Mouse (Mus musculus): ENCODE results near the gene Ephb1.

Ephb1 gene

DNA sequence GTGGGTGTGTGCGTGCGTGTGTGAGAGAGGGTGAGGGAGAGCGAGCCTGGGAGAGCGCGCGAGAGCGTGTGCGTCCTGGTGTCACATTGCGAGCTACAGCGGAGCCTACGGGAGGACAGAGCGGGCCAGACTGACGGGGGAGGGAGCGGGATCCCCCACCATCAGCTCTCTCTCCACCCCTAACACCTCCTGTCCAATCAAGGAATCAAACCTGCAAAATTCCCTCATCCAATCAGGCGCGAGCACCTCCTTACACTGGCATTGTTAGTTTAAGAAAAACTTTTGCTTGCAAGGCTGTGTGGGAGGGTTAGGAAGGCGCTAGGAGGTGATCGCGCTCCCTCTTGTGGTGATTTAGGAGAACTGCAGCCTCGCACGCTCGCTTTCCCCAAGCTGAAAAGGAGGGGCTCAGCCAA lies at the start of gene Ephb1:
Gene Ephb1, minus strand, starts transcription at position 133 of the 413 bp plus-strand sequence.
- DNase-seq (ENCODE audit: low spot score), result peak; percentile 89

DNA sequence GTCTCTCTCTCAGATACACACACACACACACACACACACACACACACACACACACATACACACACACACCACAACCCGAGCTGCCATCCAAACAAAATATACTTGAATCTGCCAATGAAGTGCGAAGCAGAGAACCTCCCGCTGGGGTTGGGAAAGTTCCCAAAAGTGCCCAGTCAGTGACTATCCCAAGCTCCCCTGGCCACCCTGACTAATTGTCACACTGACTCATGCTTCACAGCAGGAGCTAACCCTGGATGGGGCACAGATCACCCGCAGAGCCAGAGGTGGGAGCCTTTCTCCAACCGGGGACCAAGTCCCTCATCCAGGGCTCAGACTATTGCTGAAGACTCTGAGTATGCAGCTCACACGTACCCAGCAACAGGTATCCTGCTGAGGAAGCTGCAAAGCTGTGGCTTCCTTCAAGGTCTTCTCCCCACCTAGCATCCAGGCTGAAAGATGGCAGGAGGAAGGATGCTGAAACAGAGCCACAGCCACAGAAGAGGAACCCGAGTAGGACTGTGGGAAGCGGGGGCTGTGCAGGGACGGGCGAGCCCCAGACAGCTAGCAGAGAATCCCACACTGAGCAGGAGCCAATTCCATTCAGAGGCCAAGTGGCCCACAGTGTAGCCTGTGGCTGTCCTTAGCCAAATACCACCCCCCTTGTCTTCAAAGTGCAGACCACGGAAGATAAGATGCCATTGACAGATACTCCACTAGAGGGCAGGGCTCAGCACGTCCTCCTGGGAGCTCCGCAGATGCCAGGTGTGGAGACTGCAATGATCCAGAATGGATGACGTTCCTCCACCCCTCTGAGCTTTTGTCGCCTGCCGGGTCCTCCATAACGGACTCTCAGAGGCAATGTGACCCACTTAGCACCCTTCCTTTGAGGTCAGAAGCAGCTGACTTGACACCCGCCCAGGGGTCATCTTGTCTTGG lies 48.9 kb upstream of the Ephb1 start:
- peak; percentile 55 for DNase-seq (ENCODE audit: low spot score)

DNA sequence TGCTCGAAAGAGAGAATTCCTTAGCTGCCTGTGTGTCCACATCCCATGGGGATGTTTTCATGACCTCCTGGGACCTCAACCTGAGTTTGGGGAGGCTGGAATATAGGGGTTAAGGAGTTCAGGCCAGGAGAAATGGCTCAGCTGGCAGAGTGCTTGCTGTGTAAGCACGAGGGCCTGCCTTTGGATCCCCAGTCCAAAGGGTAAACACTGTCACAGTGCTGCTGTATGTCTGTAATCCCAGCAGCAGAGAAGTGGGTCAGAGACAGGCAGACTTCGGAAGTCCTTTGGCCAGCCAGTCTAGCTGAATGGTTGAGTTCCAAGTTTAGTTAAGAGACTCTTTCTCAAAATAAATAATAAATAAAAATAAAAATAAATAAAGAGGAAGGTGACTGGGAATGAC lies 48.2 kb upstream of the Ephb1 start:
- DNase-seq (ENCODE audit: low spot score), result no peak

DNA sequence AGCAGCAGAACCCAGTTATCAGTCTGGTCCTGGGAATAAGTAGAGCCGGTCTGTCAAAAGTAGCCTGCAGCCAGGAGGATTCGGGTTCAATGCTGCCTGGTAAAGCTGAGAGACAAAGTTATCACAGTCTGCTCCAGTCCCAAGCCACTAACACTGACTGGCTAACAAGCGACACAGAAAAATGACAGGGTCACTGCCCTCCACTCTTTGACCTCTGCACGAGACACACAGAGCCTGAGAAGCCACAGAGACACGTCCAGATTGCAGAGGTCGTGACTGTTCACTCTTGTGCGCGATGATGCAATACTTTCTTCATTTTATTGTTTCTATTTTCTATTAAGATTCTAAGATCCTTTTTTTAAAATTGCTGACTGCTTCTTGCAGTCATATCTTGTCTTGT lies 33.8 kb upstream of the Ephb1 start:
- DNase-seq (ENCODE audit: low spot score), result no peak

DNA sequence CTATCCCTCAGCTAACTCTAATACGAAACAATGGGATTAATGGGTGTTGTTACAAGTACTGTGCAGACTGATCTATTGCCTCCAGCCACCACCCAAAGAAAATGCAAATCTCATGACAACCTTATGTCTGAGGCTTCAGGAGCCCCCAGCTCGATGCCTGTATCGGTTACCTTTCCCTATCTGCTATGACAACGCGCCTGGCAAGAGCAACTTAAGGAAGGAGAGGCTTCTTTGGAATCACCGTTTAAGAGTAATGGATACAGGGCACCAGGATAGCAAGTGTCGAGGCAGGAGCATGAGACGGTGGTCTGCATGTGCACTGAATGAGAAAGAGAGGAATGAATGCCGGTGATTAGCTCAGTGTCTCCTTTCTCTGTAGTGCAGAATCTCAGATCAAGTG lies 32.3 kb upstream of the Ephb1 start:
- no peak for DNase-seq (ENCODE audit: low spot score)

DNA sequence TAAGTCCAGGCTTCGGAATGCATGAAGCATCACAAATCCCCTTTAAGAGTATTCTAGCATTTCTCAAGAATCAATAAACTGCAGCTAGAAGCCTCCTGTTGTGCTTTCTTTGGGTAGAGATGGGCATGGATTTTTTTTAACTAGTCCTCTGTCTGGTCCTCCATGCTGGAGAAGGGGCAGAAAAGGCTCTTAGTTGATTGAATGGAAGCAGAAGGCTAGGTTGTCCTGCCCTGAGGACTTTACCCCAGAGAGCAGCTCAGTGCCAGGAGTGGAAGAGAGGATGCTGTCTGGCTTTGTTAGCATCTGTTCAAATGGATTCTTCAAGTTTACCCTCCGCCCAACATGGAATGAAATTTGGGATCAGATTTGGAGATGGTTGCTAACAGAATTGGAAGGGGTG lies 25.7 kb upstream of the Ephb1 start:
- no peak for DNase-seq (ENCODE audit: low spot score)

DNA sequence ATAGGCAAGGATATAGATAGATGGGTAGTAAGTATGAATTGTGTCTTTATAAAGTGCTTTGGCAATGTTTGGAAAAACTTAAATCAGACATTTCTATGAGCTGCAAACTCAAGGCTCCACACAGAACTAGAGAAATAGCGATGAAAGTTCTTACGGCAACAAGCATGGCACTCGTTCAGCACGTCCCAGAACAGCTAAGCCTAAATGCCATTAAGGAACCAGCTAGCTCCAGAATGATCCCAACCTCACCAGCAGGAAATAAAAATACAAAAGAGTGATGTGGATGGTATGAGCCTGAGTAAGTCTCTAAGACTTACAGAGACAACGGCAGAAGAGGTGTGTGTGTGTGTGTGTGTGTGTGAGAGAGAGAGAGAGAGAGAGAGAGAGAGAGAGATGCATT lies 20.2 kb upstream of the Ephb1 start:
- DNase-seq (ENCODE audit: low spot score), result no peak

DNA sequence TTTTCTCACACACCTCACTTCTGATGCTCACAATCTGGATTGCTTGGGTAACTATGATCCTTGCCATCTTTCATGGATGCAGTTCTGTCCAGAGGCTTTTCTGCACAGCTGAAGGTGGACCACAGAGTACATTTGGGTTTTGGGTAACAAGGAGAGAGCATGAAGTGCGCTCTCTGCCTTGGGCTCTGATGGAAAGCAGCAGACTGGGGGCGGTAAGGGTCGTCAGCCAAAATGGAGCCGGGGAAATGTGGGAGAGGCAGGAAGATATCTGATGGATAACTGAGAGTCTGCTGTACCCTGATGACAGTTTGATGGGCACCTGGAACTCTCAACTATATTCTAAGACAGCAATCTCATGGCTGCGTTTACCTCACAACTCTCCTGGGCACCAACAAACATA lies 19.4 kb upstream of the Ephb1 start:
- no peak for DNase-seq (ENCODE audit: low spot score)

DNA sequence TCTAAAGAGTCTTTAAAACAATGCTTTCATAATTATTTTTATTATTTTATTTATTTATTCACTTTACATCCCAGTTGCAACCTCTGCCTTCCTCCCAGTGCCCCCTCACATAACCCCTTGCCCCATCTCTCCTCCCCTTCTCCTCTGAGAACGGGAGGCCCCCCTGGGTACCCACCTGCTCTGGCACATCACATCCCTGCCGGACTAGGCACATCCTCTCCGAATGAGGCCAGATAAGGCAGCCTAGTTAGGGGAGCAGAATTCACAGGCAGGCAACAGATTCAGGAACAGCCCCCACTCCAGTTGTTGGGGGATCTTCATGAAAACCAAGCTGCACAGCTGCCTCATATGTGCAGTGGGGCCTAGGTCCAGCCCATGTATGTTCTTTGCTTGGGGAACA lies 17.4 kb upstream of the Ephb1 start:
- no peak for DNase-seq (ENCODE audit: low spot score)

DNA sequence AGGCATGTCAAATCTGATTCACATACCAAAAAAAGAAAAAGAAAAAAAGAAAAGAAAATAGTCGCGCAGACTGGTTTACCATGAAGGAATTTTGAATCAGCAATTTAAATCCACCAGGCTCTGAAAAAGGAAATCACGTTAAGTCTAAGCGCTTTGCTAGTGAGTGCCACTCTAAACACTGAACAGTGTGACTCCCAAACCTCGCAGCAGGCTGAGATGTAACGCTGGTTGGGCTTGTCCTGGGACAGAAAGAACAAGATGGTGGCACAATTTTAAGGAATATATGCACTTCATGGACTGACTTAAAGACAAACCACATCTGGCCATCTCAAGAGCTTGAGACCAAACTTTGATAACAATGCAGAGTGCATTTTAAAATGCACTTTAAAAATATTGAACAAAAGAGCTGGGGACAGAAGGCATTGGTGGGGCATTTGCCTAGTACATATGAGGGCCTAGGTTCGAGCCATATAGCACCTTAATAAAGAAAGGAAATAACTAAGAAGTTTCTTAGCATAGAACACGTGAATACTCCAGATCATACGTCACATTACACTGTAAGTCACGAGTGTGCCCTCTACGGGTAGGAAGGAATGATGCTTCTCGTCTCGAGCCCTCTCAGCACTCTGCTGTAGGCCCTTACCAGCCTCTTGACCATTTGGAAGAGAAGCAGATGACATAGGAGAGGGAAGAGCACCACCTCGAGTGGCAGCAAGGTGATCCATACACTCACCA lies 16.7 kb upstream of the Ephb1 start:
- DNase-seq (ENCODE audit: low spot score), result no peak

DNA sequence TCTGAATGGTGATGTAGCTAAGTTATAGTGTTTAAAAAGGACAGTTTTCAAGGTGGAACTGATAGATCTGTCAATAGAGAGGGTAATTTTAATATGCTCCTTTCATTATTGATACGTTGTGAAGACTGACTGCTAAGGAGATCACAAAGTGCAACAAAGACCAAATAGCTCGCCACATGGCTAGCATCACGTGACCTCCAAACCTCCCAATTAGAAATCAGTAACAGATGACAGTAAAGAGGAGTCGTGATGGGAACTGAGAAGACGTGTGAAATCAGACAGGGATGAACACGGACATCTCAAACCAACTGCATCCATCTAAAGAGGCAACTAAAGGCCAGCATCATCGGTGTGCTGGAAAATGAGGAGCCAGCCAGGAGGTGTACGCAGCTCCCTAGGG lies 15.6 kb upstream of the Ephb1 start:
- no peak for DNase-seq (ENCODE audit: low spot score)

DNA sequence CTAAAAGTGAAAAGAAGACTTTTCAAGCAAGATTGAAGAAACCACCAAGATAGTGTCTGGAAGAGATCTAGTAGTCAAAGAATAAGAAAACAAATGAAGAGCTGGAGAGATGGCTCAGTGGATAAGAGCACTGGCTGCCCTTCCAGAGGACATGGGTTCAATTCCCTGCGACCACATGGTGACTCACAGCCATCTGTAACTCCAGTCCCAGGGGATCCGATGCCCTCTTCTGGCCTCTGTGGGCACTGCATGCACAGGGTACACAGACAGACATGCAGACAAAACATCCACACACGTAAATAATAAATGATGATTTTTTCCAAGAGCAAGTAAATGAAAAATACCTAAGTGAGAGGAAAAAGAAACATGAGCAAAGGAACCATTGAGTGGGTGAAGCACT lies 14.6 kb upstream of the Ephb1 start:
- no peak for DNase-seq (ENCODE audit: low spot score)

DNA sequence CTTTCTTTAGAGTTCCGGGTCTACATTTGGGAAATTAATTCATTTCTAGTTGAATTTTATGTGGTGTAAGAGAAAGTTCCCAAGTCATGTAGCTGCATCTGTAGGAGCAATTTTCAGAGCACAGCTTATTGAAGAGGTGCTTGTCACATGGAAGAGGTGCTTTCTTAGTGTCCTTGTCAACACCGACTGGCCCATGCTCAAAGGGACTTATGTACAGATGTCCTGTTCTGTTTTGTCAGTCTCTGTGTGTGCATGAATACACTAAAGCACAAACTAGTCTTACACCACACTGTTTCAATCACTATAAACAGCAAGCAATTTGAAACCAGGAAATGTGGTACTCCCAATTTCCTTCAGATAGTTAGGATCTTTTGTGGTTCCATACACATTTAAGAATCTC lies 13.3 kb upstream of the Ephb1 start:
- no peak for DNase-seq (ENCODE audit: low spot score)

DNA sequence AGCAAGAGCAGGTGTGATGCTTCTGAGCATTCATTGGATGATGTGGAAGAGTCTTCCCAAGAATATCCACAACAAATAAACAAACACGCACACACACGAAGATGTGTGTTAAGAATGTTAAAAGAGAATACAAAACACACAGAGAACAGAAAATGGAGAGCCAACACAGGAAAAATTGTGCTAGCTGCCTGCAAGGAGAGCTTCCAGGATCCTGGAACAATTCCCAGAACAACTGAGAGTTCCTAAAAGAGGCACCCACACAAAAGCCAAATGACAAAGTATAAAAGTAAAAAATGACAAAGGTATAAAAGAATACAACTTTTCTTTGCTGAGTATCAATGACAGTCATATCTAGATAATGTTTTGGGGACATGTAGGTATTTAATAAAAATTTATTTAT lies 11.0 kb upstream of the Ephb1 start:
- DNase-seq (ENCODE audit: low spot score), result no peak

DNA sequence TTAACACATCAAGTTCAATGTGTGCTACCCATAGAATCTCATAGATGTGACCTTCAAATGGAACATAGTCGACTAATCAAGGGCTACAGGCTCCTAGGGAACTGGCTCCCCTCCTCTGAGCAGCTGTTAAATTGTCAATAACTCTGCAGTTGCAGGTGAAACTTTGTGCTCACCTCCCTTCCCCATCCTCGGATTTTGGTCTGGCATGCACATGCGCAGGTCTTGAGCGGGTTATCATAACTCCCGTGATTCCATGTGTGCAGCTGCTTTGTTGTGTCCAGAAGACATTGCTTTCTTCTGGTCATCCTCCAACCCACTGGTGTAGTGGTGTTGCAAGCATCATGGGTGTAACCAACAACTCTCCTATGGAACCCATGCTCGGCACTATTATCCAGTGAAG lies 4.8 kb upstream of the Ephb1 start:
- no peak for DNase-seq (ENCODE audit: low spot score)

DNA sequence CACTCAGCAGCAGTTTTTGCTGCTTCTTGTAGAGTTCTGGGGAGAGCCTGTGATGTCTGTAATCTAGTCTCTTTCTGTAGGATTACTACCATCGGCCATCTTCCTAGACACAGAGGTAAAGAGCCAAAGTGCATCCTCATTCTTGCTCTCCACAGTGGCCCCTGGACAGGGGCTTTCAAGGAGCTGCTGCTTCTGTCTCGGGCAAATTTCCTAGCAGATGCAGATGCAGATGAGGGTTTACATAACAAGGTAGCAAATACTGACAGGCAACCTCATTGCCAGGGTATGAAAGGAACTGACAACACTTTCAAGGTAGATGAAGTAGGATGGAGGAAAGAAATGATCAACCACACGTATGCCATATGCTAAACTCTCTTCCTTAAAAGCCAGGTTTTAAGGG lies 4.2 kb upstream of the Ephb1 start:
- no peak for DNase-seq (ENCODE audit: low spot score)

DNA sequence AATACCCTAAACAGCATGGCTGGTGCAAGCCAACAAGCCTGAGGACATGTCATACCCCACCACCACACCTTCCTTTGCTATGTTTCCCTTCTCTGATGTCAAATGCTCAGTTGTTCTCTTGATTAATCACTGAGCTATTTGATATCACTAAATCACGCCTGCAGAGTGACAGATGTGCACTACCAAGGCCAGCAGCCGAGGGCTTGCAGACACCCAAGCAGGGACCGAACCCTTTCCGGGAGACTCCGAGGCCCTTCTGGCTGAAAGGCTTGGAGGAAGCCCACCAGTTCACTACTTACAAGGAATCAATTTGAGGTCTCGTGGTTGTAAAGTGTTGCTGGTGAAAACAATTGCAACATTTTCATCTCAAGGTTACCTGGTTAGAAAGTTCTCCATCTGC lies 3.5 kb upstream of the Ephb1 start:
- no peak for DNase-seq (ENCODE audit: low spot score)

DNA sequence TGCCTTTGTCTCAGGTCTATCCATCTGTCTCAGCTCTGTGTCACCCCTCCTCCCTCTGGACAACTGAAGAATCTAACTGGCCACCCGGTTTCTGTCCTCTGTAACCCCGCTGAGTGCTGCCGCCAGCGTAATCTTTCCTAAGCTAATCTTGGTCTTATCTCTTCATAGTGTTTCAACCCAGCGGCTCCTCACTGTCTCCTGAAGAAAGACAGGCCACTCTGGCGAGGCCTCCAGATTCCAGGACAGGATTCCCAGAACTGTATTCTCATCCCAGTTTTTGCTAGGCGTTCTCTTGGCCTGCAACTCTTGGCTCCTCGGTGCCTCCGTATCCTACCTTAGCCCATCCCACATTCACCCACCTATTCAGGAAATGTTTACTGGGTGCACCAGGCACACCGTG lies 2.0 kb upstream of the Ephb1 start:
- DNase-seq (ENCODE audit: low spot score), result no peak

DNA sequence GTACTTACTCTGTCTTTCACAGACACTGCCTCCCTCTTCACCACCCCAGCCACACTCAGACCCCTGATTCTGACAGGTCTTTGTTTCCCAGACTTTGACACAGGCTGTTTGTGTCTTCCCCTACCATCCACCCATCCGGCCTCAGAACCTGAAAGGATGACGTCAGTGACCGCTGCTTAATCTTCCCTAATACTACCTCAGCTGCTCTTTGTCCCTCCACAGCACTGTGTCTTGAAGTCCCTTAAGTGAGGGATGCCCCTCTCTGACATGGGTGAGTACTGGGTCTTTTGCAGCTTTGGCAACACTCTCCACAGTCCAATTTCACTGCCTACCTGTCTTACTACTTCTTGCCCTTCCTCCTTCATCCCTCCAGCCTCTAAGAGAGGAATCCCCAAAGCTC lies 1.2 kb upstream of the Ephb1 start:
- no peak for DNase-seq (ENCODE audit: low spot score)

DNA sequence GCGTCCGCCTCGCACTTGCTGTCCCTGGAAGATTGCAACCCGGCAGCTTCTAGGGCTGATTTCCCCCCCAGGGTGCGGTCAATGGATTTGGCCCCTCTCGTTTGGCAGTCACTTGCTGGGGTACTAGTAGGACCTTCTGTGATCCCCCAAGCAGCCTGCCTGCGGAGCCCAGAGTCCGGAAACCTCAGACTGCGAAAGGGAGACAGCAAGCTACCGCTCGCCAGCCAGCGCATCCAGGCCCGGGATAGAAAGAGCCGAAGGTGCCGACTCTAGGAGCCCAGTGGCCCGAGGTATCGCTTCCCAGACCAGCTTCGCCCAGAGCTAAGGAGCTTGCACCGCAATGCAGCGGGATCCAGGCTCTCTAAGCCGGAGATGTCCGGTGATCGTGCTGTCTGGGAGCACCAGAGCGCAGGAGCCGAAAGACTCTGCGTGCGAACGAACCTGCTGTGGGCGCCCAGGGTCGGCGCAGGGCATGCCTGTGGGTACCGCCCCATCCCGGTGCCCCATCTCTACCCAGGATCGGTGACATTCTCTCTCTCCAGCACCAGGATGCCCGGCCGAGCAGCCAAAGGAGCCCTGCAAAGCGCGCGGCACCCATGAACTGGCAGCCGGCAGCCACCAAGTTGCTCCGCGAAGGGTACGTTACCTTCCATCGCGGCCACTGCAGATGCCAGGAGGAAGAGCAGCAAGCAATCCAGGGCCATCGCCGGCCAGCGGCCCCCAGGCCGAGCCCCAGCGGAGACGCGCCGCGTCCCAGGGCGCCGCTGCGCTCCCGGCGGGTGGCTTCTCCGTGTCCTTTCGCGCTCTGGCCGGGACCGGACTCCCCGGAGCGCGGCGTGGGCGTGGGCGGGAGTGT lies 629 bp downstream of the Ephb1 start:
- DNase-seq (ENCODE audit: low spot score), result peak; percentile 28

DNA sequence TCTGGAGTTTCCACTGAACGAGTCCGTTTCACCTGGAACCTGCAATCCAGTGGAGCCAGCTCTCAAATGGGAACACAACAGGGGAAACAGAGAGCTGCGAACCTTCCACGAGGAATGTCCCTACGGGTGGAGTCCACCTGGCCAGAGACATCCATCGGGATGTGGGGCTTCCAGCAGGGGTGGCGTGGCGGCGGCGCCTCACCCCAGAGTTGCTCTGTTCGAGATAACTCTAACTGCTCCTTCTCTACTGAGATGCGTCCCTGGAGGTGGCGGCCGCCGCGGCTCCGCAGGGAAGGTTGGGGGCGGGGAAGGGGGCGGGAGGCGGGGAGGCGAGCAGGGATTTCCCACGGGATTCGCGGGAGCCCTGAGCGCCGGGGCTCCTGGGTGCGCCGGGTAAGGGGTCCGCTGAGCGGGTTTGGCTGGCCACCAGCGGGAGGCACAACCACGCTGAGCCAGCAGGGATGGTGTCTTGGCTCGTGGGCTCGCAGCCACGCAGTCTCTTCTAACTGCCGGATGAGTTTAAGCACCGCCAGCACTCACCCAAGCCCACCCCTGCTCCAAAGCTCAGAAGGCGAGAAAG lies 1.3 kb downstream of the Ephb1 start:
- DNase-seq (ENCODE audit: low spot score), result no peak
